Mouse (Mus musculus) right cerebral cortex, postnatal 10 days (tissue): ENCODE measurements at regions not wholly inside any gene's neighbourhood (a gene's known extent, or its start where the extent isn't known, plus 50 kb on each side); places are given as distances from the start of the nearest gene placed in this dataset.
A peak's percentile ranks its signal among the peaks of the same experiment; 100 is the strongest.

Source experiments
- DNase-seq, 2 experiments: peaks; one replicate each; pipeline ENCODE4 v3.0.0; 2021; ENCODE audit warnings: low spot score in 2 of 2

DNA sequence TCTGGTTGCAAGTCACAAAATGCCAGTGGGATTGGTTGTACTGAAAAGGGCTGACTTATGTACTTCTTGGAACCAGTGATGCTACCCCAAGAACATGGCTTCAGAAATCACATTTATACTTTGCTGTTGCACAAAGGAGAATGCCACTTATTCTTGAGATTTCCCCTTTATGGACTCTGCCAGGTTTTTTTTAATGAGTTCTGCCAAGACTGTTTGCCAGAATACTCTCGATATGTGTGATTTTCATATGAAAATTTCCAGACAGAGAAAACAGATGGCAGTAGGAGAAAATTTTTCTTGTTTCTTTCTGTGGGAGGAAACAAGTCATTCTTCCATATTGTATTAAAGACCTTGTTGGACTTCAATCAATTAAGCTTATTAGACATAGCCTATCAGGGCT, 281.0 kb upstream of the Tle1 start:
- no peak for DNase-seq

DNA sequence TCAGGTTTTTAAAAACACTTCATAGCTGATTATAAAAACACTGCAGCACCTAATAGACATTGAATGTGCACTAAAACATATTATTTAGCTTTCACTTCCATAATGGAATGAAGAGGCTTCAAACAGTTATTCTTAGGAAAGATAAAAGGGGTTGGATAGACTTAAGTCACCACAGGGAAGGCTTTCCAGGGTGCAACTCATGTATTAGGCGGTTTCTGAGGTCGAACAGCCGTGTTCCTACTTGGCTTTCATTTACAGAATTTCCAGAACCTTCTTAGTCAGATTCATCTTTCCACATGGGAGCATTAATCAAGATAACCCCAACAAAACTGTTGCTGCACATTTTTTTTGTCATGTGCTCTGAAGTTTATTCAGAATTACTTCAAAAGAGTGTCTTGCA, 279.8 kb upstream of the Tle1 start:
- DNase-seq, result no peak

DNA sequence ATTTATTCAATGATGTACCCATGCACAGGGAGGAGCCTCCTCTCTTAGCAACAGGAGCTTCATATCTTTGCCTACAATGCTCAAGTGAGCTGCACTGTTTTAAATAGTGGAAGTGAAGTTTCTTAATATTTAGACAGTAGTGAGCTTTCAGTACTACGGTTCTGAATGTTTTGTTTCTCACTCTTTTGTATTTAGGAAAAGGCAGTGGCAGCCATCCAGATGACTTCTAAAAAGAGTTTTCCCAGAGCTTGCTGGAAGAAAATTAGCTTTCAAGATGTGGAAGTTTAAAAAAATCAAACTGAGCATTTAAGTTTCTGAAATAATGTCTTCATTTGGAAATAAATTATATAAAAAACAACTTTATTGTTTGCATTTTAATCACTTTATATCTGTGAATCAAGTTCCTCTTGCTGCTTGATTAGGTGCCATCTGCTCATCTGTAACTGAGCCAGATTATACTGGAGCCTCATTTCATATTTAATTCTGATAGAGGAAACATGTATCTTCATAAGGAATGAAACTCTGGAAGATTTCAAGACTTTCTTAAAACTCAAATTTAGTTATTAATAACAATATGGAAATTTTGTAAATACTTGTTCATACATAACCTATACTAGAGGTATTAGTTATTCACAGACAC, 268.6 kb upstream of the Tle1 start:
- DNase-seq, result peak; percentile 40

DNA sequence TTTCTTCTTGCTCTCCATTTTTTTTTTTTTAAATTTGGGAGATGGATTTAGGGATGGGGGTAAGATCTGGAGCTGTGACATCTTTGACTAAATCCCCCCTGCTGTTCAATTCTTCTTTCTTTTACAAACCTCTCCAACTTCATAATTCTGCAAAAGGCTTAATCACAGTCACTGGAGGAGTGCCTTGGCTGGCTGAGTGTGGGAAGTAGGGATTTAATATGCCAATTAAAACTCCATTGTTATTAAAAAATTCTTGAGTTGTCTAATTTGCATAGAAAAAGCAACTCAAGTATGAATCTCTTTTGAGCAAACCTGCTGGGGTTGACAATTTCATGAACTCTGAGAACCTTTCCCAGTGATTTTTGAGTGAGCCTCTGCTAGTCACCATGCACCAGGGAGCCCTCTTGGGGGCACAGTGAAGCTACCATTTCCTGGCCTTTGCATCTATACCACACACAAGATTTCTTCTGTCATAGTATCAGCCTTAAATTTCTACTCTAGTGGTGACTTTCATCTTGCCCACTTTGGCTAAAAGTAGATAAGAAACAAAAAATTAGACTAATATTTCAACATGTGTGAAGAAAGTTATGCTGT, 243.6 kb upstream of the Tle1 start:
- DNase-seq, result no peak

DNA sequence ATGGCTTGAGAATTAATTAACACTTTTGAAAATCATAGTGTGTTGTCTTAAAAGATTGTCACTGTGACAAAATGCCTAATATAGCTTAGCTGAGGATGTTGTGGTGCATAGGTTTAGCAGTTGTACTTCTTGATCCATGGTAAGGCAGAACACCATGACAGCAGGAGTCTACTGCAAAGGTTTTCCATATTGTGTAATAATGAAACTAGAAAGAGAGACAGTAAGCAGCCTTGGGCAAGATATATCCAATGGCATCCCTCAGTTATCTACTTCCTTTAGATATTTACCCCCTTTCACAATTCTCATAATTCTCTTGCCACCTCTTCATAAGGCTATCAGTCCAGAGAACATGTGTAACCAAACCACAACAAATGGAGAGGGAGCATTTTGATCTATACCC, 236.6 kb upstream of the Tle1 start:
- DNase-seq, result no peak

DNA sequence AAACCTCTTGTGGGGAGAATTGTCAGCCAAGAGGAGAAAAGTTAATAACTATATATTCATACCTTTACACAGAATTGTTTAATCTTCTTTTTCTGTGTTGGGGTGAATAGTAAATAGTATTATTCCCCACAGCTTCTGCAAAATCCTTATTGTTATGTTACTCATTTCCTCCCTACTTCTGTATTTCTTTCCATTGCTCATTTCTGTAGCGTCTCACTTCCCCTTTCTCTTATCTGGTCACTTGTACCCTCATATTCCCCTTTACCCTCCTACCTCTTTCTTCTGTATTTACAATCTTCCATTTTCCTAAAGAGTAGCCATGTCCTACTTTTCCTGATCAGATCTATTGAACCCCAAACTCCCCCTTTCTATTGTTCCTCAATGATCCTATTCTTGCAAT, 224.6 kb upstream of the Tle1 start:
- DNase-seq, result no peak

DNA sequence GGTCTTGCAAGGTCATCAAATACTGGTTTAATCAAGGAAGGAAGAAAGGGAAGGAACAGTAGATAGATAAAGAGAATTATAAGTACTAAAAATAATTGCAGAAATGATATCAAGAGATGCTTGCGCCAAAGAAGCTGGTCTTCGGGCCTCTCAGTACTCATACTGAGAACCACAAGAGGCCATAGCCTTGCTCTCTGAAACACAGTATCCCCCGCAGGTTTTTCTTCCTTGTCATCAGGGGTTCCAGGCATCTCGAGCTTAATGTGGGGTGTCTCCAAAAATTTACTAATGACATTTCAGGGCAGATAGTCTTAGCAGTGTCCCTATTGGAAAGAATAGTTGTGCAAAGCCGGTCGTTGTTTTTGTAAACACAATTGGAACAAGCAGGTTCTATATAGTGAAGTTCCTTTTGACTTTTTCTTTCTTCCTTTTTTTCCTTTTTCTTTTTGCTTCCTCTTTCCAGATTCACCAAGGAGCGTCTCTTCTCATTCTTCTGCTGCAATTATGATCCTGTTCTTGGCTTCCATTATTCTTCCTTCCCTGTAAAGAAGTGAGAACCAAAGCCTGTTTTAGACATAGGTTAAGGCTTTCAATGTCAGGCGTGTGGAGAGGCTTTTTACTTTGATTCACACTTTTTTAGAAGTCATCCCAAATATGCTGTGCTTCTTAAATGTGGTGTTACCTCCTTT, 211.5 kb upstream of the Tle1 start:
- DNase-seq, result no peak

DNA sequence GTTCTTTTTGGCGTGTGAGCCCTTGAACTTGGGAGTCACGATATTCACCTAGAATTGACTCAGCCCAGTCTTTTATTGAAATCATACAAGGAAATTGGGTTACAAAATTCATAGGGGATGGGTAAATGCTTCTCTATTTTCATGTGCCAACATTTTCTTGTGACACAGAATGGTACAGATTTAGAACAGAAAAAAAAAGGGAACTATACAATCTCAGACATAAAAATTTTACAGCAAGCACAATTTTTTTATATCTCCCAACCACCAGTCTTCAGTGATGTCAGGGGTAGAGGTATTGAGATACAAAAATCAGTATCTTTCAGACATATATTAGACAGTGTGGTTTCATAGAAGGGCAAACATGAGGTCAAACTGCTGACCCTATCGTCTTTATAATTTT, 210.6 kb upstream of the Tle1 start:
- DNase-seq, result no peak

DNA sequence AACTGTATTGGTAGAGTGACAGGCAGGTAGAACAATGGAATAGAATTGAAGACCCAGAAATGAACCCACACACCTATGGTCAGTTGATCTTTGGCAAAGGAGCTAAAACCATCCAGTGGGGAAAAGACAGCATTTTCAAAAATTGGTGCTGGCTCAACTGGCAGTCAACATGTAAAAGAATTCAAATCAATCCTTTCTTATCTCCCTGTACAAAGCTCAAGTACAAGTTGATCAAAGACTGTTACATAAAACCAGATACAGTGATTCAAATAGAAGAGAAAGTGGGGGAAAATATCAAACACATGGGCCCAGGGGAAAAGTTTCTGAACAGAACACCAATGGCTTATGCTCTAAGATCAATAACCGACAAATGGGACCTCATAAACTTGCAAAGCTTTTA, 200.0 kb upstream of the Tle1 start:
- no peak for DNase-seq

DNA sequence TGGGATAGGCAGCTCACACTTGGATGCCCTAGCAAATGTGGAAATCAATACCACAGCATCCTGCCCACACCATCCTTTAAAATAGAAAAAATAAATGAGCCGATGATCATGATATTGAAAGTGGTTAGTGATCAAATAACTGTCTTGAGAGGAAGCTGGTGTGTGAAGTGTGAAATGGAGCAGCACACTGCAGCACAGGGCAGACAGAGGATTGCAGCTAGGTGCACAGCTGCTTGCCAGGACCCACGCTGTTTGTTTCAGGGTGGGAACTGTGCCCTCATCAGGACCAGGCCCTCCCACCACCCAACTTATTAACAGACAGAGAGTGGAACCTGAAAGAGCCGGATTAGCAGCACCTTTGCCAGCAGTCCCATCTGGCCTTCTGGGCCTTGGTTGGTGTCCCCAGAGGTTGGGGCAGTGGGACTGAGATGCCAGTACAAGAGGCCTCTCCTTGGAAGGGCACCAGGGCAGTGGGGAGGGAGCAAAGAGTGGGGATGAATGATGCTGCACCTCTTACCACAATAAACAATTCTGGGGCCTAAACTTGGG, 191.2 kb upstream of the Tle1 start:
- no peak for DNase-seq

DNA sequence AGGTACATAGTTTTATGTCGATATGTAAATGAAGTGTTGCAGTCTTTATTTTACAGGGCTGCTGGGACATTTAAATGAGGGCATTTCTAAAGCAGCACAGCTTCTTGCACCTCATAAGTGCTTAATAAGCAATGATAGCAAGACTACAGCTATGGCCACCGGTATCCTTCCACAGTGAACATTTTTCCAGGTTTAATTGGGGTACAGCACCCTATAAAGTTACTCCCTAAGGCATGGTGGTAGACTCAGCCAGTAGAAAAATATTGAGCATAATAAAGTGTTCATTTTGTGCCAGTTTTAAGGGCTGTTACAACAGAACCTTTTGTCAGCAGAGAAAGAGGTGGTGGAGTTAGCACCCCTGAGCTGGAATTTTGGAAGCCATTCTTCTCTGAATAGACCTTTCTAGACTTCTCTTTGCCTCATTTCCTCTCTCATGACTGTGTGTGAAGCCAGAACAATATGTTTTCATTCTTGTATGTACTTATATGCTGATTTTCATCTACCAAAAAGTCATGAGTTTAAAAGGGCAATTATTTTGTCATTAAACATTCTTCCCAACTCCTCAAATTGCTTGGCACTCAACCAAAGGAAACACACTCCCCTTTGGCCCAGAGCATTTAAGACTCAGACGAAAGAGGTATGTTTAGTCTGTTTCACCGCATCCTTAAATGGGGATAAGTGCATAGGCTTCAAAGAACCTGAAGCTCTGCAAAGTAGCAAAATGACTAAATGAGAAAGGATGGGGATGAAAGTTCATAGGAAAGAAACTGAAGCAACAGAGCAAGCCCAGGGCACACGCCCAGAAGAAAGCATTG, 189.3 kb upstream of the Tle1 start:
- no peak for DNase-seq

DNA sequence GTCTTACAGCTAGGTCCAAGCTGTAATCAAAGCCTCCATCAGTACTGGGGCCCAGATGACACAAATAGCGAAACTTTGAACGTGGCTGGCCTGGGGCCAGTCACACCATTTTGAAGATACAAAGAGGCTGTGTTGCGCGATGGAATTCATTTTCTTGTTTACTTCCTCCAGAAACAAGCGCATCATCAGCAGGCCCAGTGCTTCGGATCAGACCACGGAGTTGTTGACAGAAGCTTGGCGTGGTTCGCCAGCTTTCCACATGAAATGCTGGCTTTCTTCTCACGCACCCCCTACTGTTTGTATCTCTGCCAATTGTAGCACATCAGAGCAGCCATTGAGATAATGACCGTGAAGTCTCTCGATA, 184.2 kb upstream of the Tle1 start:
- DNase-seq, result peak; percentile 84 to 92

DNA sequence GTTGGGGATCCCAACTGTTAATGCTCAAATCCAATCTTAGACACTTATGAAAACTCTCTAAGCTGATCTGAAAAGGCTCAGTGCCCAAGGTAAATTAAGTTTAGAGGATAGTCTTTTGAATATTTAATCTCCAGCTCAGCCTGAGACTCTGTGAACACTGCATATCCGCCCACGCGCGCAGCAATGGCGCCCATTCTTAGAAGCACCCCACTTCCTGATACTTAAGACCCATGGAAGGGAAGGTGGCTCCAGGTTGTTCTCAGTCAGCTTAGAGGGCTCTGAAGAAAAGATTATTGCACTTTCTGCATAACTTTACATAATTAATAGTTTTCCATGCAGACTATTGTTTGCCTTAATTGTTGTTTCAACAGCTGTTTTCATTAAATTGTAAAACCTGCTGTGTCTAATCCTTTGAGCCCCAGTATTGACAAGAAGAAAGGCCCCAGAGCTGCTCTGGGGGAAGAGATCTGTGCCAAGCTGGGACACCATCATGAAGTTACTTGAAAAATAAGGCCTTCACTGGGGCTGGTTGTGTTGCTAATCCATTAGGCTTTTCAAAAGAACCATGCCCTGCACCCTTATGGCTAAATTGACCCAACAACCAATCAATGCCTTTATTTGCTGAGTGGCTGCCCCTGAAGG, 183.7 kb upstream of the Tle1 start:
- peak in 1 of 2 experiments; percentile 32 for DNase-seq

DNA sequence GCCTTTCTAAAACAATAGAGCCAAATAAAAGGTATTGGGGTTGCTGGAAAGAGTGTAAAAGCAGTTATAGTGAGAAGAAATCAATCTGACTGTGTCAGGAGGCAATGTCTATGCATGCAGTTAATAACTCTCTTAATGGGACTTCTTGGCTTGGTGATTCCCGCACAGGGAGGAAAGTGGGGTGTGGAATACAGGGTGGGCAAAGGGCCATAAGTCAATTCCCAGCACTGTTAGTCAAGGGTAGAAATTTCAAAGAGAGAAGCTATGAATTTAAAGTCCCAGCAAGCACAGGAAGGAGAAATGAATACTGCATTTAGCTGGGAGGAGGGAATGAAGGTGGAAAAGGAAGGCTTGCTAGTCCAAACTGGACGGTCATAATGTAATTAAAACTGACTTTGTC, 183.0 kb upstream of the Tle1 start:
- DNase-seq, result no peak

DNA sequence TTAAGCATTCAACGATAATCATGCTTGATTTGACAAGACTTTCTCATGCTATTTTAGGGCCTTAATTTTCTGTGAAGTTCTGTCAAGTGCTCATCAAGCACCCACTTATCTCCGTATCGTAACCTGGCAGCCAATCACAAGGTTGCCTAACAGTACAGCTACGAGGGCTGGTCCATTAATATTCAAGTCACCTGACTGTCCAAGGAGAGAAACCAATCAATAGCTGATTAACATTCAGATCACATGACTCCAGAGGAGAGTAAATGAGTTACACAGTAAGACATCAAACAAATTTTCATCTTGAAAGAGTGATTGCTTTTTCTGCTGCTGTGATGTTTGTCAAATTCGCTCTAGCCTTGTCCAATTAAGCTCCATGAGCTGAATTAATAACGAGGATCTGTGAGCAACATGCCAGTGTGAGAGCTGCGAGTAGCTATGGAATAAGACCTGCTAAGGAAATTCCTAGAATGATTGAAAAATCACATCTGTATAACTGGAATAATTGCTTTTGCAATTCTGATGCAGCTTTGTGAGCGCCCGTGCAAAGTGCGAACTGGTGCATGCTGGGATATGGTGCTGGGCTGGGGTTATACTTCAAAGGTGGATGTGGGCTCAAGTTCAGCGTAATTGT, 181.9 kb upstream of the Tle1 start:
- DNase-seq, result peak in 1 of 2 experiments; percentile 30

DNA sequence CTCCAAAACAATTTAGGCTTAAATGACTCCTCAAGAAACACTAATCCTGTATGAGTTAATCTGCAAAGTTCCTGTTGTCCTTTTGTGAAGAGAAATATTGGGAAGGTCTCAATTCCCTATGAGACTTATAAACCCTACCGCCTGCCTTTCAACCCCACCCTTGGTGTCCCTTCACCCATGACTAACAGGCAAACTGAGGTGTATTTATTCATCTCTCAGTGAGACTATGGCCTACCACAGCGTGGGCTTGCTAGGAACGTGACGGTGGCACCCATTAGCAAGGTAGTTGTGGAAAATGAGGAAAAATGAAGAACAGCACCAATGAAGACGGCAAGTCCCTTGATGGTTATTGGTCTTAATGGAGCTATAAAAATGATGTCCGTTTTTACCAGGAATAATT, 181.0 kb upstream of the Tle1 start:
- no peak for DNase-seq

DNA sequence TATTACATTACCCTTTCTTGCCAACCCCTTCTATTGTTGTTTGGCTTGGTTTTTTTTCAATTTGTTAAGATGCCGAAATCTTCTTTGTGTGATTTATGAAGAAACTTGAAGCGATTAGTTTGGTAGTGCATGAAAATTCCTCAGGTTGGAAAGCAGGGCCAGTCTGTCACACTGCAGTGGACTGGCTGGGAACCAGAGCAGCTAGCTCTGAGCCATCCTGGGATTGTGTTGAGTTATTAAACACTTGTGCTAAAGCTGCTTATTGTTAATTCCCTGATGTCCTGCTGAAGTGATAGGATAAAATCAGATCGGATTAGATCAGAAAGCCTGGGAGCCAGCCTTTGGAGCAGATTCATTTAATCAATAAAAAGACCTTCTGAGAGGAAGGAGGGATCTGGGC, 180.4 kb upstream of the Tle1 start:
- DNase-seq, result no peak

DNA sequence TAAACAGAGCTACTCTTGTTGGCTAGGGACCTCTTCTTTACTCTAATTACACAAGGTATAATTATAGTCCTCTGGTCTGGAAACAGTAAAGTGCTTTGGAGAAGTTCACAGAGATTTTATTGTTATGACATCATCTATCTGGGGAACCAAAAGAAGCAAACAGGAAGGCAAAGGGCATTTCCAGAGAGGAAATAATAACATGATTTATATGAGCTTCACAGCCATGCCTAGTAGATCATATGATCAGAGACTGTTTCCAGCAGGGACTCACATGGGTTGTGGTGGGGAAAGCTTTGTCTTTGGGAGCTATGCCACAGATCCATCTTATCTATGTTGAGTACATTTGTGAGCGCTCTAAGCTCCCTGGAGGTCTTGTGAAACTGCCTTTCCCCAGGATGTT, 178.8 kb upstream of the Tle1 start:
- no peak for DNase-seq

DNA sequence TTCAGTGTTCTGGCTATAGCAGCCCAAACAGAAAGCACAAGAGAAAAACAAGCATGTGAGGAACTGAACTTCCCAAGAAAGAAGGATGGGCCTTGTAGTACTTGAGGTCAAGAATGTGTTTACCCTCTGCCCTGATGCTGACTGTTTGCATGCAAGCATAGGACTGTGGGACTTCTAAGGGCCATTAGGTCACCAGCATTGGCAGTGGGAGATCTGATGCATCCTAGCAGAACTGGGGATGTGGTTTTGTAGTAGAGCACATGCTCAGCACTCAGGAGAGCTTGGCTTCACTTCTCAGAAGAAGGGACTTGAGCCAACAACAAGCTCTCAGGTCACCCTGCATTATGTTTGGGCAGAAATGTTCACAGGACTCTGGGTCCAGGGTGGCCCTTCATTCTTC, 178.3 kb upstream of the Tle1 start:
- no peak for DNase-seq

DNA sequence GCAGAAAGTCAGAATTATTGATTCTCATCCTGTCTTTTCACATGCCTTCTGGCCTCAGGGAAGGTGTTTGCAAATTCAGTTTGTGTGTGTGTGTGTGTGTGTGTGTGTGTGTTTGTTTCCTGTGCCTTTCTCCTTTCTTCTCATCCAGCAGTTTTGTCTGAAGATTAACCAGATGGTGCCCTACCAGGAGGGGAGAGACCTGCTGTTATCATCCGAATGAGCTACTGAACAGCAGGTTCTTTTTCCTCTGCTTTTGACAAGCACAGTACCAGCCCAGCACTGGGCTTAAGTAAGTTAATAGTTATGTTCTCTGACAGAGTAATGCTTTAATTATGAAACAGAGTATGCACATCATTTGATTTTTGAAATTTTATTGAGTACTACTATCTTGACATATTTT, 176.8 kb upstream of the Tle1 start:
- no peak for DNase-seq

DNA sequence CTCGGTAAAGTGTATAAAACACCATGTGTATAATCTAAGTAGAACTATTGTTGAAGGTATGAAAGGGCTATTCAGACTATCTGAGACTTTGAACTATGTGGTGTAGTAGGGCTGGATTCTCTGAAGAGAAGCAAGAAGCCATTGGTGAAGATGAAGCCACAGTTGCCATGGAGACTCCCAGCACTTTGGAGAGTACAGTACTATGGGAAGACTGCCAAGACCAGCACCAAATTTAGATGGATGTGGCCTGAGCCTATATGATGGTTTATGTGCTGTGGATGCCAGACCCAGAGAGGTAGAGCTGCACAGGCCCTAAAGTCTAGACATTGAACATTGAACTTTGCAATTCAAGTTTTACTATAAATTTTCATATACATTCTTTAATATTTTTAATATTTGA, 151.3 kb upstream of the Tle1 start:
- peak; percentile 21 to 30 for DNase-seq
